Mouse (Mus musculus): ENCODE results near the gene Ryk. TPM values are rescaled to one million over a fixed set of nuclear protein-coding genes. Genes with fewer than 3 reads are reported as not detected.
A peak's percentile ranks its signal among the peaks of the same experiment; 100 is the strongest.

Ryk gene
- 18.4 and 20.3 TPM in 2 replicates for polyA plus RNA-seq (2015; fragmentation: Nextera tagmentation; extraction: Ambion mirVana)

DNA sequence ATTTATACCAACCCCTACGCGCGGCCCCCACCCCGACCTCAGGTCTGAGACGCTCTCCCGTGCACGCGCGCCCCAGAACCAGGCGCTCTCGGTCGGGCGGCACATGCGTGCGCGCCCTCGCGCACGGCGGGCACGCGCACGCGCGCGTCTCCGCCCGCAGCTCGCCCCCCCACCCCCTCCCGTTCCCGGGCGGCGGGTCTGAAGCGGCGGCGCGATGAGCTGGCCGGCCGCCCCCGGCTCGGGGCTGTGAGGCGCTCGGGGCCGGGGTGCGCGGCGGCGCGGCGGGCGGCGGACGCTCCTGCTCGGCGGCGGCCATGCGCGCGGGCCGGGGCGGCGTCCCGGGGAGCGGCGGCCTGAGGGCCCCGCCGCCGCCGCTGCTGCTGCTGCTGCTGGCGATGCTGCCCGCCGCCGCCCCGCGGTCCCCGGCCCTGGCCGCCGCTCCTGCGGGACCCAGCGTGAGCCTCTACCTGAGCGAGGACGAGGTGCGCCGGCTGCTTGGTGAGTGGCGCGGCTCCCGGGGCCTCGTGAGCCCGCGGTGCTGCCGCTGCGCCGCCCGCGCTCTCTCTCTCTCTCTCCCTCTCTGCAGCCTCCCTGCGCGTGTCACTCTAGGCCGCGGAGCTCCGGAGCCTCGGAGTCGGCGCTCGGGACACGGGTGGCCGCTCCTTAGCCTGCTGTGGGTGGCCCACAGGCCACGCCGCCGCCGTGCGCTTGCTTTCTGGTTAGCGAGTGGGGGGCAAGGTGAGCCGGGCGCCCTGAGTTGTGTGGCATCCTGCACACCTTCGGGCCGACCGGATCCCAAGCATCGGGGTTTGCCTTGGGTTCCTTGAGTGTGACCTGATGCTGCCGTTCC, at the start of gene Ryk:
TSS of gene Ryk (plus strand) at position 176 of the 850 bp plus-strand sequence.
- Histone ChIP-seq H3K27ac (ENCODE audit: low read length) (peak within 1 kb of the TSS; percentile 89), H3K4me3 (ENCODE audit: low read length) (peak within 1 kb of the TSS; percentile 71), H3K27me3 (ENCODE audit: control insufficient read depth, insufficient read depth, low read depth, low read length) (no peaks in the 10 kb centered on the region), H3K9me3 (ENCODE audit: control insufficient read depth, low read length) (no peaks in the 10 kb centered on the region), H3K36me3 (ENCODE audit: control insufficient read depth, insufficient read depth, low read length) (no peaks in the 10 kb centered on the region), H3K4me1 (replicated peaks; ENCODE audit: control insufficient read depth, insufficient read depth, low read length) (peaks cover 24% of the 10 kb centered on the region), H3K4me2 (ENCODE audit: low read depth, low read length) (peak within 1 kb of the TSS; percentile 85), H3K9ac (ENCODE audit: low read length) (peak within 1 kb of the TSS; percentile 88)
- ATAC-seq (ENCODE audit: low read depth) = peak; percentile 90
- WGBS = under 1% methylated on average over 60 of the region's 119 CpGs

GRCm38 (mm10) chr9:102789491-102789890, 45.2 kb upstream of the Ryk start:
- Histone ChIP-seq H3K27ac (ENCODE audit: low read length) (no peak overlapping the region), H3K4me1 (replicated peaks; ENCODE audit: control insufficient read depth, insufficient read depth, low read length) (peaks cover 2% of the 10 kb centered on the region; the same call in 1 of the 2 replicates), H3K4me2 (ENCODE audit: low read depth, low read length) (no peak overlapping the region), H3K36me3 (ENCODE audit: control insufficient read depth, insufficient read depth, low read length) (no peaks in the 10 kb centered on the region), H3K9ac (ENCODE audit: low read length) (no peak overlapping the region), H3K27me3 (ENCODE audit: control insufficient read depth, insufficient read depth, low read depth, low read length) (no peaks in the 10 kb centered on the region), H3K9me3 (ENCODE audit: control insufficient read depth, low read length) (no peaks in the 10 kb centered on the region), H3K4me3 (ENCODE audit: low read length) (no peak overlapping the region)
- WGBS = 57% methylated on average over 3 of the region's 3 CpGs
- no peak for ATAC-seq (ENCODE audit: low read depth)

- Histone ChIP-seq H3K36me3 (ENCODE audit: control insufficient read depth, insufficient read depth, low read length) (no peaks in the 10 kb centered on the region), H3K27me3 (ENCODE audit: control insufficient read depth, insufficient read depth, low read depth, low read length) (no peaks in the 10 kb centered on the region), H3K4me3 (ENCODE audit: low read length) (no peak overlapping the region), H3K9ac (ENCODE audit: low read length) (no peak overlapping the region), H3K27ac (ENCODE audit: low read length) (no peak overlapping the region), H3K9me3 (ENCODE audit: control insufficient read depth, low read length) (no peaks in the 10 kb centered on the region), H3K4me1 (replicated peaks; ENCODE audit: control insufficient read depth, insufficient read depth, low read length) (no peaks in the 10 kb centered on the region), H3K4me2 (ENCODE audit: low read depth, low read length) (peak overlapping the region; percentile 35; the same call in 1 of the 2 replicates)
- peak; percentile 51; the same call in 1 of the 2 replicates for ATAC-seq (ENCODE audit: low read depth)
- 50% methylated on average over 9 of the region's 9 CpGs for WGBS
Measured at GRCm38 (mm10) chr9:102791845-102792244, 42.9 kb upstream of the Ryk start.

DNA sequence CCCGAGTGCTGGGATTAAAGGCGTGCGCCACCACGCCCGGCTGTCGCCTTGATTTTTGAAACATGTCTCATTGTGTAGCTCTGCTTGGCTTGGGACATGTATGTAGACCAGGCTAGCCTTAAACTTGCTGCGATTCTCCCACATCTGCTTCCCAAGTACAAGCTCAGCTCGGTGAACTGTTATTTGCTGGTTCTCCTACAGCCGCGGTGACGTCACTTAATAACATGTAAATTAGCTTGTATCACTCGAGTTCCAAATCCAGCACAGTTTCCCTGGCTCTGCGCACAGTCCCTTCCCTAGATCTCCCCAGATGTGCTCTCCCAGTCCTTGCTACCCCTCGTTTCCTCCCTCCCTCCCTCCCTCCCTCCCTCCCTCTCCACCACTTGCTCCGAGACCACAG, 41.9 kb upstream of the Ryk start:
- Histone ChIP-seq H3K9me3 (ENCODE audit: control insufficient read depth, low read length) (no peaks in the 10 kb centered on the region), H3K27me3 (ENCODE audit: control insufficient read depth, insufficient read depth, low read depth, low read length) (no peaks in the 10 kb centered on the region), H3K36me3 (ENCODE audit: control insufficient read depth, insufficient read depth, low read length) (no peaks in the 10 kb centered on the region), H3K4me2 (ENCODE audit: low read depth, low read length) (no peak overlapping the region), H3K9ac (ENCODE audit: low read length) (no peak overlapping the region), H3K27ac (ENCODE audit: low read length) (no peak overlapping the region), H3K4me3 (ENCODE audit: low read length) (no peak overlapping the region), H3K4me1 (replicated peaks; ENCODE audit: control insufficient read depth, insufficient read depth, low read length) (no peaks in the 10 kb centered on the region)
- ATAC-seq (ENCODE audit: low read depth) = no peak
- WGBS = 68% methylated on average over 14 of the region's 15 CpGs

- Histone ChIP-seq H3K9me3 (ENCODE audit: control insufficient read depth, low read length) (no peaks in the 10 kb centered on the region), H3K27me3 (ENCODE audit: control insufficient read depth, insufficient read depth, low read depth, low read length) (no peaks in the 10 kb centered on the region), H3K36me3 (ENCODE audit: control insufficient read depth, insufficient read depth, low read length) (no peaks in the 10 kb centered on the region), H3K4me3 (ENCODE audit: low read length) (no peak overlapping the region), H3K27ac (ENCODE audit: low read length) (no peak overlapping the region), H3K4me1 (replicated peaks; ENCODE audit: control insufficient read depth, insufficient read depth, low read length) (no peaks in the 10 kb centered on the region), H3K9ac (ENCODE audit: low read length) (no peak overlapping the region), H3K4me2 (ENCODE audit: low read depth, low read length) (no peak overlapping the region)
- no peak for ATAC-seq (ENCODE audit: low read depth)
- 51% methylated on average over 12 of the region's 12 CpGs for WGBS
Measured at GRCm38 (mm10) chr9:102793286-102793809, 41.4 kb upstream of the Ryk start.

DNA sequence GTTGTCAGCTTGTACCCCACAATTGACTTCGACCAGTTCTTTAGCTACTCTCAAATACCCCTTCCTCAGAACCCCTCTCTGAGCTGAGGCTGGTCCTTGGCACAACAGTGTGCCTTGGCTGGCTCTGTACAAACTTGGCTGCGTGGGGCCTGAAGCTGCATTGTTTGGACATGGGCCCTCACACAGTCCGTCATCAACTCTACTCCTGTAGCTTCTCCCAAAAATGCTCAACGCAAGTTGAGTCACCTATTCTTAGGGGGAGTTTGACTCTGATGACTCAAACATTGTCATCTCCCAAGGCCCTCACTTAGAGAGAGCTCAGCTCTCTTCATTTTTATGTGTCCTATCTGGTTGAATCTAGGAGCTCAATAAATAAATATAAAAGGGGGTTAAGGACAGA, 36.3 kb upstream of the Ryk start:
- ATAC-seq (ENCODE audit: low read depth) = no peak

DNA sequence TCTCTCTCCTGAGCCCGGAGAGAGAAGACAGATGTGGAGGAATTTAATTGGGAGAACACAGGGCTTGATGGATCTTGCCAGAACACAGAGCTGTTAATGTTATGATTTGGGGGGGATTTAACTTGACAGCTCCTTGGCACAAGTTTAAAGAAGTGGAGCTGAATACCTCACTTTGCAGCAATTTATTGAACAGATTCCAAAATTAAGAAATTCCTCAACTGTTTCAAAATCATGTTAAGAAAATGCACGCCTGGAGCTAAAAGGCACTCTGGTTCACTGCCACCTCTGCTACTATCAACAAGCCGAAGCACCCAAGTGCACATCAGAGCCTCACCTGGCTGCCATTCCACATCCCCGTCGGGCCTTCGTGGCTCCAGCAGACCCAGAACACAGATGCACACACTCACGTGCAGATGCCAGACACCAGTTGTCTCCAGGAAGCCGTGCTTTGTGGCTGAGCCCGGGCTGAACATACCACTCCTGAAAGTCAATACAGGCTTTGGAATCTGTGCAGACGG, 28.6 kb upstream of the Ryk start:
- H3K4me1 ChIP-seq (replicated peaks; ENCODE audit: control insufficient read depth, insufficient read depth, low read length) = peaks cover 13% of the 10 kb centered on the region
- 37% methylated on average over 10 of the region's 10 CpGs for WGBS
- no peaks in the 10 kb centered on the region; the same call in 1 of the 2 replicates for H3K9me3 ChIP-seq (ENCODE audit: control insufficient read depth, low read length)
- H3K27ac ChIP-seq (ENCODE audit: low read length) = peak overlapping the region; percentile 60
- H3K36me3 ChIP-seq (ENCODE audit: control insufficient read depth, insufficient read depth, low read length) = no peaks in the 10 kb centered on the region
- ATAC-seq (ENCODE audit: low read depth) = peak; percentile 78
- no peaks in the 10 kb centered on the region for H3K27me3 ChIP-seq (ENCODE audit: control insufficient read depth, insufficient read depth, low read depth, low read length)
- no peak overlapping the region for H3K9ac ChIP-seq (ENCODE audit: low read length)
- H3K4me2 ChIP-seq (ENCODE audit: low read depth, low read length) = 0 out of 2 replicates have a peak overlapping the region, but pooled peaks have one; percentile 12
- H3K4me3 ChIP-seq (ENCODE audit: low read length) = no peak overlapping the region

More for the DNA sequence above, 36.3 kb upstream of the Ryk start:
- no peak overlapping the region for H3K9ac ChIP-seq (ENCODE audit: low read length)
- no peaks in the 10 kb centered on the region for H3K36me3 ChIP-seq (ENCODE audit: control insufficient read depth, insufficient read depth, low read length)
- WGBS = 66% methylated on average over 4 of the region's 4 CpGs
- no peaks in the 10 kb centered on the region for H3K9me3 ChIP-seq (ENCODE audit: control insufficient read depth, low read length)
- no peak overlapping the region for H3K27ac ChIP-seq (ENCODE audit: low read length)
- no peaks in the 10 kb centered on the region for H3K4me1 ChIP-seq (replicated peaks; ENCODE audit: control insufficient read depth, insufficient read depth, low read length)
- H3K4me2 ChIP-seq (ENCODE audit: low read depth, low read length) = no peak overlapping the region
- H3K4me3 ChIP-seq (ENCODE audit: low read length) = no peak overlapping the region
- H3K27me3 ChIP-seq (ENCODE audit: control insufficient read depth, insufficient read depth, low read depth, low read length) = no peaks in the 10 kb centered on the region; the same call in 1 of the 2 replicates

- 69% methylated on average over 5 of the region's 5 CpGs for WGBS
Measured at GRCm38 (mm10) chr9:102811192-102811591, 23.5 kb upstream of the Ryk start.

DNA sequence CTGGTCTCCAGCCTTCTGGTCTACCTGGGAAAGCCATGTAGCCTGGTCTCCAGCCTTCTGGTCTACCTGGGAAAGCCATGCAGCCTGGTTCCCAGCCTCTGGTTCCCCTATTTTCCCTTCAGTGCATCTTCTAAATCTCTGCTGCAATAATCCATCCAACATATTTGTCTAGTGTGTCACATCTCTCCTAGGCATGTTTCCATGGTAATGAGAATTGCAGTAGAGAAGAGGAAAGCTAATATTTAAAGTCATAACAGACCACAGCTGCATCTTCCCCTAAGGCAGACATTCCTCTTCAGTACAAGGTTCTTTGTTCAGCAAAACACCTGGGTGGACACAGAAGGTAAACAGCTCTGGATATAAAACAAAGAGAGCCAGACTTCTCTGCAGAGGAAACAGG, 16.5 kb upstream of the Ryk start:
- no peak overlapping the region for H3K4me3 ChIP-seq (ENCODE audit: low read length)
- ATAC-seq (ENCODE audit: low read depth) = no peak
- H3K4me2 ChIP-seq (ENCODE audit: low read depth, low read length) = no peak overlapping the region
- H3K9me3 ChIP-seq (ENCODE audit: control insufficient read depth, low read length) = no peaks in the 10 kb centered on the region
- no peaks in the 10 kb centered on the region for H3K27me3 ChIP-seq (ENCODE audit: control insufficient read depth, insufficient read depth, low read depth, low read length)
- no peaks in the 10 kb centered on the region for H3K36me3 ChIP-seq (ENCODE audit: control insufficient read depth, insufficient read depth, low read length)
- no peaks in the 10 kb centered on the region for H3K4me1 ChIP-seq (replicated peaks; ENCODE audit: control insufficient read depth, insufficient read depth, low read length)
- H3K9ac ChIP-seq (ENCODE audit: low read length) = no peak overlapping the region
- no peak overlapping the region for H3K27ac ChIP-seq (ENCODE audit: low read length)

More at GRCm38 (mm10) chr9:102811192-102811591, 23.5 kb upstream of the Ryk start:
- Histone ChIP-seq H3K4me3 (ENCODE audit: low read length) (no peak overlapping the region), H3K4me1 (replicated peaks; ENCODE audit: control insufficient read depth, insufficient read depth, low read length) (peaks cover 7% of the 10 kb centered on the region; the same call in 1 of the 2 replicates), H3K27me3 (ENCODE audit: control insufficient read depth, insufficient read depth, low read depth, low read length) (no peaks in the 10 kb centered on the region), H3K9me3 (ENCODE audit: control insufficient read depth, low read length) (no peaks in the 10 kb centered on the region; the same call in 1 of the 2 replicates), H3K27ac (ENCODE audit: low read length) (no peak overlapping the region), H3K9ac (ENCODE audit: low read length) (no peak overlapping the region), H3K4me2 (ENCODE audit: low read depth, low read length) (no peak overlapping the region), H3K36me3 (ENCODE audit: control insufficient read depth, insufficient read depth, low read length) (no peaks in the 10 kb centered on the region)
- no peak for ATAC-seq (ENCODE audit: low read depth)
